23 mouse cellular contexts compared by ENCODE assay signal in genomic region chr3:84233663-84234415, GRCm38 (mm10). TPM values are rescaled to one million over a fixed set of nuclear protein-coding genes. Genes with fewer than 3 reads are reported as not detected.
"Had no signal": no experiment of that assay in that cellular context is flagged by ENCODE, and none has a peak within 500 bp of the region (broad histone marks: within the 10 kb centered on the region; RNA-seq: fewer than 3 reads in every experiment).

No protein-coding gene starts in this region.

- H3K4me3 ChIP-seq: liver, embryonic 15.5 days; lung, embryonic 15.5 days; megakaryocyte, embryonic 14.5 days; midbrain, embryonic 13.5 days; midbrain, embryonic 15.5 days; neural tube, embryonic 13.5 days; neural tube, embryonic 15.5 days had no signal

- H3K27ac ChIP-seq: liver, embryonic 15.5 days; macrophage; midbrain, embryonic 13.5 days; midbrain, embryonic 15.5 days; neural tube, embryonic 13.5 days; neural tube, embryonic 15.5 days had no signal

- ATAC-seq: lung, postnatal 0 days; midbrain, embryonic 13.5 days; midbrain, embryonic 15.5 days had no signal

- DNase-seq: liver, postnatal 0 days; lung, adult 2 months; lung, postnatal 14 days; lung, postnatal 36 days; retina, postnatal 1 day; right cerebral cortex, postnatal 4 days; spleen, adult 18-20 months; thymus, adult 18-20 months; thymus, postnatal 14 days; thymus, postnatal 36 days had no signal

RNA-seq across cellular contexts. Expression of gene Gm6525, which starts 59.9 kb away (rescaled TPM):
- total RNA-seq: midbrain, postnatal 0 days; monocyte, adult 5-6 weeks had no signal
- polyA plus RNA-seq: lung, adult 2 months; macrophage; small intestine, adult 2 months; thymus, postnatal 0 days had no signal
